Mouse (Mus musculus) CH12.LX (cell line): ENCODE measurements at regions not wholly inside any gene's neighbourhood (a gene's known extent, or its start where the extent isn't known, plus 50 kb on each side); places are given as distances from the start of the nearest gene placed in this dataset.
A peak's percentile ranks its signal among the peaks of the same experiment; 100 is the strongest.

ENCODE experiments used
- DNase-seq: peaks from one replicate; pipeline ENCODE4 v3.0.0-alpha.2; 2013; ENCODE audit errors: extremely low read depth
- H3K27ac ChIP-seq: 2 replicates; pipeline ENCODE4 v1.5.1; 2012; ENCODE audit warnings: low read depth, mild to moderate bottlenecking, control low read depth, moderate library complexity; ENCODE audit not compliant: insufficient read depth
- H3K27me3 ChIP-seq: replicated peaks from 2 replicates; pipeline ENCODE3; 2012; ENCODE audit warnings: inconsistent platforms
- H3K36me3 ChIP-seq, 2 experiments: replicated peaks in 1 of 2; 2 replicates each; pipeline versions ENCODE3 to v1.6.1; 2012; ENCODE audit warnings: inconsistent platforms in 1 of 2, low read length in 1 of 2, mild to moderate bottlenecking in 1 of 2, mixed read lengths in 1 of 2, moderate library complexity in 1 of 2; ENCODE audit not compliant: control insufficient read depth in 1 of 2, insufficient read depth in 1 of 2
- H3K4me1 ChIP-seq, 2 experiments: 2 replicates each; pipeline ENCODE4 v1.6.1; 2012; ENCODE audit warnings: inconsistent platforms in 1 of 2, moderate library complexity in 1 of 2; ENCODE audit not compliant: insufficient read depth in 2 of 2, control insufficient read depth in 1 of 2
- H3K4me2 ChIP-seq: 2 replicates; pipeline ENCODE4 v1.6.1; 2012; ENCODE audit warnings: low read depth, mild to moderate bottlenecking, control low read depth; ENCODE audit not compliant: poor library complexity, insufficient read depth, severe bottlenecking
- H3K4me3 ChIP-seq, 3 experiments: fragments of 150-350 bp in 1 of 3; sonication (generic) in 1 of 3; replicated peaks in 1 of 3; 2 replicates each; pipeline versions ENCODE3 to v1.5.1; 2011 to 2012; ENCODE audit warnings: low read depth in 2 of 3, low read length in 2 of 3, mild to moderate bottlenecking in 2 of 3, moderate library complexity in 2 of 3, control low read depth in 1 of 3, improper control_type of control experiment in 1 of 3, inconsistent platforms in 1 of 3, mixed read lengths in 1 of 3; ENCODE audit not compliant: poor library complexity in 1 of 3
- H3K79me2 ChIP-seq: replicated peaks from 2 replicates; pipeline ENCODE4 v1.6.1; 2012; ENCODE audit warnings: mild to moderate bottlenecking, moderate library complexity; ENCODE audit not compliant: control insufficient read depth, poor library complexity, insufficient read depth, severe bottlenecking; ENCODE audit errors: extremely low read depth
- H3K9ac ChIP-seq: 2 replicates; pipeline ENCODE4 v1.6.1; 2012; ENCODE audit warnings: low read depth, mild to moderate bottlenecking, control low read depth, moderate library complexity; ENCODE audit not compliant: insufficient read depth
- H3K9me3 ChIP-seq: replicated peaks from 2 replicates; pipeline ENCODE3; 2012; ENCODE audit warnings: low read length, inconsistent platforms, mixed read lengths
- CHD1 ChIP-seq: IDR thresholded peaks from 2 replicates; pipeline ENCODE4 v1.6.1; 2012; ENCODE audit warnings: low read depth, low read length, improper control_type of control experiment, inconsistent platforms
- CHD2 ChIP-seq: IDR thresholded peaks from 2 replicates; pipeline ENCODE4 v1.6.1; 2011; ENCODE audit warnings: low read length, improper control_type of control experiment
- CTCF ChIP-seq, 2 experiments: IDR thresholded peaks in 1 of 2; conservative IDR thresholded peaks in 1 of 2; 2 replicates each; pipeline ENCODE4 v1.5.1; 2011 to 2012; ENCODE audit warnings: low read depth in 2 of 2, low read length in 2 of 2, improper control_type of control experiment in 1 of 2, inconsistent platforms in 1 of 2, mild to moderate bottlenecking in 1 of 2, moderate library complexity in 1 of 2
- EP300 ChIP-seq: IDR thresholded peaks from 2 replicates; pipeline ENCODE4 v1.6.1; 2011; ENCODE audit warnings: low read length, improper control_type of control experiment
- ETS1 ChIP-seq: conservative IDR thresholded peaks from 2 replicates; pipeline ENCODE4 v1.6.1; 2012; ENCODE audit warnings: low read depth, mild to moderate bottlenecking, inconsistent platforms, low read length, improper control_type of control experiment, moderate library complexity
- IRF4 ChIP-seq: IDR thresholded peaks from 2 replicates; pipeline ENCODE4 v1.6.1; 2014; ENCODE audit warnings: low read depth, mild to moderate bottlenecking, inconsistent platforms, low read length, improper control_type of control experiment
- MAX ChIP-seq: IDR thresholded peaks from 2 replicates; pipeline ENCODE4 v1.6.1; 2011; ENCODE audit warnings: low read length, improper control_type of control experiment
- MAZ ChIP-seq: IDR thresholded peaks from 2 replicates; pipeline ENCODE4 v1.6.1; 2012; ENCODE audit warnings: low read depth, mild to moderate bottlenecking, inconsistent platforms, low read length, improper control_type of control experiment, moderate library complexity
- MEF2A ChIP-seq: IDR thresholded peaks from 2 replicates; pipeline ENCODE4 v1.6.1; 2014; ENCODE audit warnings: low read depth, mild to moderate bottlenecking, inconsistent platforms, low read length, improper control_type of control experiment, borderline replicate concordance
- MXI1 ChIP-seq: IDR thresholded peaks from 2 replicates; pipeline ENCODE4 v1.6.1; 2011; ENCODE audit warnings: mild to moderate bottlenecking, low read depth, low read length, improper control_type of control experiment
- NELFE ChIP-seq: IDR thresholded peaks from 2 replicates; pipeline ENCODE4 v1.6.1; 2011; ENCODE audit warnings: low read depth, low read length, improper control_type of control experiment
- RCOR1 ChIP-seq: conservative IDR thresholded peaks from 2 replicates; pipeline ENCODE4 v1.6.1; 2012; ENCODE audit warnings: low read depth, mild to moderate bottlenecking, inconsistent platforms, low read length, improper control_type of control experiment
- SIN3A ChIP-seq: IDR thresholded peaks from 2 replicates; pipeline ENCODE4 v1.6.1; 2012; ENCODE audit warnings: low read length, improper control_type of control experiment, inconsistent platforms
- SMC3 ChIP-seq: IDR thresholded peaks from 2 replicates; pipeline ENCODE4 v1.6.1; 2011; ENCODE audit warnings: low read depth, low read length, improper control_type of control experiment
- TBP ChIP-seq: conservative IDR thresholded peaks from 2 replicates; pipeline ENCODE4 v1.6.1; 2011; ENCODE audit warnings: low read depth, low read length, improper control_type of control experiment
- TCF12 ChIP-seq: IDR thresholded peaks from 2 replicates; pipeline ENCODE4 v1.6.1; 2014; ENCODE audit warnings: low read depth, mild to moderate bottlenecking, inconsistent platforms, low read length, improper control_type of control experiment
- ZC3H11A ChIP-seq: IDR thresholded peaks from 2 replicates; pipeline ENCODE4 v1.6.1; 2012; ENCODE audit warnings: low read depth, mild to moderate bottlenecking, inconsistent platforms, low read length, improper control_type of control experiment
- ZKSCAN1 ChIP-seq: IDR thresholded peaks from 2 replicates; pipeline ENCODE4 v1.6.1; 2012; ENCODE audit warnings: low read depth, inconsistent platforms, low read length, improper control_type of control experiment, borderline replicate concordance
- ZMIZ1 ChIP-seq: IDR thresholded peaks from 2 replicates; pipeline ENCODE4 v1.6.1; 2012; ENCODE audit warnings: low read depth, mild to moderate bottlenecking, inconsistent platforms, low read length, improper control_type of control experiment
- dilution Hi-C: fragments of 300-500 bp; cut with MboI; formaldehyde crosslinking; loops from 2 replicates; pipeline ENCODE4 v1.14.3; 2020; ENCODE audit warnings: low sequenced_read_pairs; ENCODE audit not compliant: extremely low pct_unique_long_range_greater_than_20kb, extremely low pct_ligation_motif_present
- in situ Hi-C: fragments of 300-500 bp; cut with MboI; formaldehyde crosslinking; loops from 3 replicates; pipeline ENCODE4 v1.14.3; 2019; ENCODE audit warnings: low sequenced_read_pairs, low pct_ligation_motif_present, low pct_unique_long_range_greater_than_20kb, mixed read lengths

DNA sequence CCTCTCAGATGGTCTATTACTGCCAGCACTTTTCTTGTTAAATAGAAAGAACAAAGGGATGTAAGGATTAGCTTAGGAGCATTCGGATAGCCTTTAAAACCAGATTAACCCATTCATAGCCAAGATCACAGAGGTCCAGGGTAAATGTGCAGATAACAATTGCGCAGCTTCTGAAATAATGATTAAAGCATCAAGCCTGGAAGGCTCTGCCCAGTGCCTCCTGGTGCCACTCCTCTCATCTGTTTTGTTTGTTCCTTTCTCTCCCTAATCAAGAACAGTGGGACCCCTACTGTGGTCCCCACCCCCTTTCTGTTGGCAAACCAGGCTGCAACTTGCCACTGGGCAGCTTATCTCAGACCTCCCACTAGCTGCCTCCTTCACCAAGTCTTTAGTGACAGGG lies 131.8 kb upstream of the Egln3 start:
- Histone ChIP-seq H3K79me2 (no peaks in the 10 kb centered on the region), H3K27me3 (no peaks in the 10 kb centered on the region), H3K27ac (no peak overlapping the region), H3K36me3 (no peaks in the 10 kb centered on the region), H3K4me2 (no peak overlapping the region), H3K9me3 (no peaks in the 10 kb centered on the region), H3K9ac (no peak overlapping the region), H3K4me1 (peaks cover 0 to 10% of the 10 kb centered on the region in 2 experiments; a peak in 1 of 4 replicates), H3K4me3 (no peak overlapping the region)
- DNase-seq, result no peak
- TF ChIP-seq TBP (no peak), CHD1 (no peak), ETS1 (no peak), CTCF (conservative IDR thresholded peaks at IDR 0.05 in 1 of 2, IDR thresholded peaks at IDR 0.05 in 1 of 2; ENCODE audit: low read depth in 2 of 2, low read length in 2 of 2) (no peak), EP300 (no peak), NELFE (no peak), CHD2 (no peak), MXI1 (no peak), MAZ (no peak)
- in situ Hi-C loops (no loop called here), dilution Hi-C loops (no loop called here)

- no peak for TF ChIP-seq ZMIZ1
- no peak for DNase-seq
- H3K4me2 ChIP-seq, result no peak overlapping the region
- in situ Hi-C loops, result no loop called here
- no peak overlapping the region for H3K4me3 ChIP-seq
- H3K27ac ChIP-seq, result no peak overlapping the region
- H3K36me3 ChIP-seq, result no peaks in the 10 kb centered on the region
- no peaks in the 10 kb centered on the region for H3K27me3 ChIP-seq
- H3K9ac ChIP-seq, result no peak overlapping the region
- H3K4me1 ChIP-seq, result peaks cover 0 to 10% of the 10 kb centered on the region in 2 experiments; a peak in 1 of 4 replicates
- H3K9me3 ChIP-seq, result no peaks in the 10 kb centered on the region
- dilution Hi-C loops, result no loop called here
- H3K79me2 ChIP-seq, result no peaks in the 10 kb centered on the region
These were observed 131.0 kb upstream of the Egln3 start for GRCm38 (mm10) chr12:54334491-54335132.

DNA sequence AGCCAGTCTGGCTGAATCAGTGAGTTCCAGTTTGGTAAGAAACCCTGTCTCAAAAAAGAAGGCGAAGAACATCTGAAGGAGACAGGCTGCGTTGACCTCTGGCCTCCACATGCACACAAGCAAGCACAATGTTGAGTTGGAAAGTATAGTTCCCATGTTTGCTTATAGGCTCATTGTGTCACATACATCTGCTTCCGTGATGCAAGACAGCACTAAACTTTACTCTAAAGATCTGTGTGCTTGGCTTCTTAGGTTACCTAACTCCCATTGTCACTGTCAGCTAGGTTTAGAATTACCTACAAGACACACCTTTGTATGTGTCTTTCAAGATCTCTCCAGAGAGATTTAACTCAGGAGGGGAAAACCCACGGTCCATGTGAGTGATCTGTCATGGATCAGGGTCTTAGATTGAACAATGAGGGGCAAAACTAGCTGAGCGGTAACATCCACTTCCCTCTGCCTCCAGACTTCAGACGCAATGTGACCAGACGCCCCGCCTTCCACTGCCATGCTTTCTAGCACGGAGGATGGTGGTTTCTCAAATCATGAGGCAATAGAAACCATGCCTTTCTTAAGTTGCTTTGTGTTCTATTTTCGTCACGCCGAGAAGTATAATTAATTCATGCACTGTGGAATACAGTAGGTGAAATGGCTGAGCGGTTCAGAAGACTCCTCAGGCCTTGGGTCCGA lies 130.1 kb upstream of the Egln3 start:
- no peak overlapping the region for H3K4me3 ChIP-seq
- DNase-seq, result no peak
- in situ Hi-C loops, result no loop called here
- H3K9me3 ChIP-seq, result no peaks in the 10 kb centered on the region
- peak overlapping the region; percentile 3; the same call in 1 of the 2 replicates for H3K4me2 ChIP-seq
- no peak for TF ChIP-seq ZC3H11A
- TF ChIP-seq MXI1, result no peak
- no peak for TF ChIP-seq SMC3
- TF ChIP-seq IRF4, result no peak
- no peak for TF ChIP-seq SIN3A
- TF ChIP-seq ZKSCAN1, result no peak
- no peak for TF ChIP-seq TCF12
- TF ChIP-seq RCOR1, result no peak
- no peak for TF ChIP-seq MAZ
- no peak for TF ChIP-seq EP300
- no peak for TF ChIP-seq MAX
- no peak for TF ChIP-seq MEF2A
- no peak overlapping the region for H3K9ac ChIP-seq
- no peaks in the 10 kb centered on the region for H3K27me3 ChIP-seq
- H3K79me2 ChIP-seq, result no peaks in the 10 kb centered on the region
- H3K4me1 ChIP-seq, result peaks cover 0 to 10% of the 10 kb centered on the region in 2 experiments; a peak in 1 of 4 replicates
- H3K27ac ChIP-seq, result no peak overlapping the region
- no peaks in the 10 kb centered on the region for H3K36me3 ChIP-seq
- dilution Hi-C loops, result no loop called here
